Comparison of ENCODE assay signal across 31 mouse cellular contexts in genomic region chr3:152179285-152179684, GRCm38 (mm10). TPM values are rescaled to one million over a fixed set of nuclear protein-coding genes. Genes with fewer than 3 reads are reported as not detected.
A peak's percentile ranks its signal among the peaks of the same experiment; 100 is the strongest.
DNase-seq lines count a peak whose midpoint lies in the region; ATAC-seq and TF ChIP-seq lines count a peak whose summit lies in the region.
"Had no signal": no experiment of that assay in that cellular context is flagged by ENCODE, and none has a peak within 500 bp of the region (broad histone marks: within the 10 kb centered on the region; RNA-seq: fewer than 3 reads in every experiment).

No protein-coding gene starts in this region.

- H3K4me2 ChIP-seq in kidney, embryonic 16.5 days (replicated peaks; ENCODE audit: low read depth, low read length), result no peak overlapping the region
- H3K4me2 ChIP-seq in intestine, embryonic 14.5 days (ENCODE audit: low read length), result no peak overlapping the region
- H3K4me2 ChIP-seq in intestine, postnatal 0 days (replicated peaks; ENCODE audit: low read depth), result no peak overlapping the region; the same call in 1 of the 2 replicates
- no peak overlapping the region for H3K4me2 ChIP-seq in limb, embryonic 14.5 days (replicated peaks; ENCODE audit: low read depth, low read length, severe bottlenecking)
- H3K4me2 ChIP-seq: heart, embryonic 15.5 days; lung, embryonic 15.5 days; midbrain, embryonic 12.5 days; neural tube, embryonic 13.5 days had no signal

- H3K27ac ChIP-seq in kidney, embryonic 16.5 days (ENCODE audit: low read length), result no peak overlapping the region
- H3K27ac ChIP-seq in intestine, embryonic 14.5 days (ENCODE audit: low read depth), result no peak overlapping the region
- H3K27ac ChIP-seq in intestine, postnatal 0 days (ENCODE audit: low read depth, low read length), result no peak overlapping the region
- H3K27ac ChIP-seq in limb, embryonic 14.5 days (replicated peaks; ENCODE audit: low read depth, low read length), result no peak overlapping the region
- H3K27ac ChIP-seq: heart, embryonic 10.5 days; heart, embryonic 15.5 days; layer of hippocampus, adult 2 months; lung, embryonic 15.5 days; midbrain, embryonic 12.5 days; neural tube, embryonic 13.5 days had no signal

- ATAC-seq in kidney, embryonic 16.5 days (ENCODE audit: low FRiP score, low TSS enrichment), result peak; percentile 50; the same call in 1 of the 2 replicates
- ATAC-seq in intestine, embryonic 14.5 days (replicated peaks; ENCODE audit: low FRiP score, low TSS enrichment, low read depth), result peak; percentile 75
- ATAC-seq in intestine, postnatal 0 days, result peak; percentile 85
- ATAC-seq in limb, embryonic 14.5 days (ENCODE audit: low FRiP score, low read depth), result peak; percentile 75
- no peak for ATAC-seq in inflammation-experienced regulatory T-cells, adult 6 months
- ATAC-seq: CD4-positive, CD25-positive, alpha-beta regulatory T cell, adult 4 months; forebrain, embryonic 16.5 days; hindbrain, embryonic 16.5 days had no signal

- H3K27me3 ChIP-seq in kidney, embryonic 16.5 days (ENCODE audit: insufficient read depth, low read length), result no peaks in the 10 kb centered on the region
- no peaks in the 10 kb centered on the region for H3K27me3 ChIP-seq in intestine, embryonic 14.5 days (replicated peaks; ENCODE audit: control insufficient read depth, insufficient read depth, low read length)
- H3K27me3 ChIP-seq in intestine, postnatal 0 days (replicated peaks; ENCODE audit: control insufficient read depth, insufficient read depth, low read length), result no peaks in the 10 kb centered on the region
- H3K27me3 ChIP-seq in limb, embryonic 14.5 days (ENCODE audit: control insufficient read depth, insufficient read depth, low read length), result no peaks in the 10 kb centered on the region
- H3K27me3 ChIP-seq: heart, embryonic 15.5 days; lung, embryonic 15.5 days; megakaryocyte, embryonic 14.5 days; midbrain, embryonic 12.5 days; neural tube, embryonic 13.5 days had no signal

- peaks cover 4% of the 10 kb centered on the region; the same call in 1 of the 2 replicates for H3K4me1 ChIP-seq in kidney, embryonic 16.5 days (ENCODE audit: insufficient read depth, low read length)
- H3K4me1 ChIP-seq in intestine, embryonic 14.5 days (replicated peaks; ENCODE audit: control insufficient read depth, insufficient read depth, low read length), result no peaks in the 10 kb centered on the region
- 0 out of 2 replicates have a peak, but pooled peaks cover 5% of the 10 kb centered on the region for H3K4me1 ChIP-seq in intestine, postnatal 0 days (replicated peaks; ENCODE audit: control insufficient read depth, insufficient read depth, low read length)
- 0 out of 2 replicates have a peak, but pooled peaks cover 5% of the 10 kb centered on the region for H3K4me1 ChIP-seq in limb, embryonic 14.5 days (ENCODE audit: control insufficient read depth, insufficient read depth, low read length)
- H3K4me1 ChIP-seq: heart, embryonic 15.5 days; lung, embryonic 15.5 days; midbrain, embryonic 12.5 days; neural tube, embryonic 13.5 days had no signal

- WGBS in kidney, embryonic 16.5 days, result 17% methylated on average over 1 of the region's 1 CpGs
- WGBS in intestine, embryonic 14.5 days, result 17% methylated on average over 1 of the region's 1 CpGs
- WGBS in intestine, postnatal 0 days, result 13% methylated on average over 1 of the region's 1 CpGs
- whole genome bisulfite sequencing in limb, embryonic 14.5 days, result 0% methylated on average over 1 of the region's 1 CpGs

- no peak for DNase-seq in kidney, postnatal 14 days
- DNase-seq in intestine, embryonic 14.5 days (ENCODE audit: low spot score), result no peak
- no peak for DNase-seq in limb, embryonic 14.5 days (ENCODE audit: low spot score)
- no peak for DNase-seq in embryo, embryonic 10 days (ENCODE audit: low spot score)
- DNase-seq: adrenal gland, postnatal 14 days; cerebellum, adult 18-20 months; cerebellum, postnatal 10 days; gastrocnemius, postnatal 10 days; kidney, adult 8-10 months; kidney, postnatal 36 days; liver; lung, postnatal 4 days; retina, postnatal 1 day; right cerebral cortex, postnatal 14 days; thymus, adult 2 months; thymus, postnatal 36 days had no signal

- no peak overlapping the region for H3K9ac ChIP-seq in kidney, embryonic 16.5 days (replicated peaks; ENCODE audit: low read length)
- H3K9ac ChIP-seq in intestine, embryonic 14.5 days (ENCODE audit: low read length), result no peak overlapping the region
- no peak overlapping the region for H3K9ac ChIP-seq in intestine, postnatal 0 days (ENCODE audit: low read depth, low read length)
- 0 out of 2 replicates have a peak overlapping the region, but pooled peaks have one; percentile 14 for H3K9ac ChIP-seq in limb, embryonic 14.5 days (ENCODE audit: low read depth, low read length, severe bottlenecking)
- H3K9ac ChIP-seq: heart, embryonic 15.5 days; lung, embryonic 15.5 days; midbrain, embryonic 12.5 days; neural tube, embryonic 13.5 days had no signal

- H3K9me3 ChIP-seq in kidney, embryonic 16.5 days (ENCODE audit: low read length), result no peaks in the 10 kb centered on the region
- 0 out of 2 replicates have a peak, but pooled peaks cover 3% of the 10 kb centered on the region for H3K9me3 ChIP-seq in intestine, embryonic 14.5 days (ENCODE audit: control insufficient read depth, low read length)
- H3K9me3 ChIP-seq in intestine, postnatal 0 days (ENCODE audit: control insufficient read depth), result no peaks in the 10 kb centered on the region
- H3K9me3 ChIP-seq in limb, embryonic 14.5 days (ENCODE audit: control insufficient read depth, low read length), result no peaks in the 10 kb centered on the region
- H3K9me3 ChIP-seq: heart, embryonic 10.5 days; heart, embryonic 15.5 days; lung, embryonic 15.5 days; midbrain, embryonic 12.5 days; neural tube, embryonic 13.5 days had no signal

- TF ChIP-seq CTCF in intestine, postnatal 0 days (IDR thresholded peaks at IDR 0.05; ENCODE audit: low read depth), result no peak

- no peak for TF ChIP-seq POLR2A in limb, embryonic 14.5 days (IDR thresholded peaks at IDR 0.05; ENCODE audit: borderline replicate concordance, extremely low read depth, insufficient read depth, insufficient read length)

- no peak overlapping the region for H3K4me3 ChIP-seq in kidney, embryonic 16.5 days (ENCODE audit: low read length)
- no peak overlapping the region for H3K4me3 ChIP-seq in intestine, embryonic 14.5 days (ENCODE audit: low read depth, low read length)
- H3K4me3 ChIP-seq in intestine, postnatal 0 days (ENCODE audit: low read depth, low read length), result no peak overlapping the region
- H3K4me3 ChIP-seq in limb, embryonic 14.5 days (replicated peaks; ENCODE audit: low read length), result no peak overlapping the region
- H3K4me3 ChIP-seq: erythroblast, embryonic 14.5 days; heart, embryonic 10.5 days; heart, embryonic 15.5 days; layer of hippocampus, adult 2 months; lung, embryonic 15.5 days; megakaryocyte, embryonic 14.5 days; midbrain, embryonic 12.5 days; myocyte; neural tube, embryonic 13.5 days had no signal

- peaks cover 7% of the 10 kb centered on the region; the same call in 1 of the 2 replicates for H3K36me3 ChIP-seq in kidney, embryonic 16.5 days (ENCODE audit: insufficient read depth, low read length)
- H3K36me3 ChIP-seq in intestine, embryonic 14.5 days (ENCODE audit: control insufficient read depth, insufficient read depth, low read length), result peaks cover 13% of the 10 kb centered on the region
- H3K36me3 ChIP-seq in intestine, postnatal 0 days (ENCODE audit: control insufficient read depth, insufficient read depth), result peaks cover 7% of the 10 kb centered on the region; the same call in 1 of the 2 replicates
- H3K36me3 ChIP-seq in limb, embryonic 14.5 days (ENCODE audit: control insufficient read depth, insufficient read depth, low read length), result peaks cover 14% of the 10 kb centered on the region
- H3K36me3 ChIP-seq: midbrain, embryonic 12.5 days had no signal

RNA-seq across cellular contexts. Expression of gene Gipc2, which starts 13.3 kb away (rescaled TPM):
- polyA plus RNA-seq in kidney, embryonic 16.5 days (2015; fragmentation: Nextera tagmentation; extraction: Ambion mirVana), result 43.7 and 45.7 TPM in 2 replicates
- 96.5 and 103 TPM in 2 replicates for polyA plus RNA-seq in intestine, embryonic 14.5 days (2014; fragmentation: Nextera tagmentation; extraction: Ambion mirVana)
- polyA plus RNA-seq in intestine, postnatal 0 days (2015; fragmentation: Nextera tagmentation; extraction: Ambion mirVana), result 222 and 243 TPM in 2 replicates
- polyA plus RNA-seq in limb, embryonic 14.5 days (2012; rRNA removed), result 0.79 and 2.6 TPM in 2 replicates
- polyA plus RNA-seq in limb, embryonic 14.5 days (2014; fragmentation: Nextera tagmentation; extraction: Ambion mirVana), result 2.9 and 4.3 TPM in 2 replicates
- polyA plus RNA-seq in inflammation-experienced regulatory T-cells, adult 6 months (2017; shearing (Covaris generic)), result not detected
- polyA plus RNA-seq: CD4-positive, CD25-positive, alpha-beta regulatory T cell, adult 4 months; erythroblast, embryonic 14.5 days had no signal

RNA-seq across cellular contexts. Expression of gene Dnajb4, which starts 30.8 kb away (rescaled TPM):
- 34.1 and 34.2 TPM in 2 replicates for polyA plus RNA-seq in kidney, embryonic 16.5 days (2015; fragmentation: Nextera tagmentation; extraction: Ambion mirVana)
- 24.1 and 25.9 TPM in 2 replicates for polyA plus RNA-seq in intestine, embryonic 14.5 days (2014; fragmentation: Nextera tagmentation; extraction: Ambion mirVana)
- 17.9 and 20.4 TPM in 2 replicates for polyA plus RNA-seq in intestine, postnatal 0 days (2015; fragmentation: Nextera tagmentation; extraction: Ambion mirVana)
- 15.3 and 19.2 TPM in 2 replicates for polyA plus RNA-seq in limb, embryonic 14.5 days (2012; rRNA removed)
- 31.6 and 32.9 TPM in 2 replicates for polyA plus RNA-seq in limb, embryonic 14.5 days (2014; fragmentation: Nextera tagmentation; extraction: Ambion mirVana)
- 1 to 10 TPM; 4.6 to 6.1 (median 5.8) TPM for polyA plus RNA-seq in inflammation-experienced regulatory T-cells, adult 6 months (2017; shearing (Covaris generic))

RNA-seq across cellular contexts. Expression of gene Fubp1, which starts 30.9 kb away (rescaled TPM):
- 258 and 286 TPM in 2 replicates for polyA plus RNA-seq in kidney, embryonic 16.5 days (2015; fragmentation: Nextera tagmentation; extraction: Ambion mirVana)
- polyA plus RNA-seq in intestine, embryonic 14.5 days (2014; fragmentation: Nextera tagmentation; extraction: Ambion mirVana), result 228 and 242 TPM in 2 replicates
- 60.6 and 64.8 TPM in 2 replicates for polyA plus RNA-seq in intestine, postnatal 0 days (2015; fragmentation: Nextera tagmentation; extraction: Ambion mirVana)
- polyA plus RNA-seq in limb, embryonic 14.5 days (2012; rRNA removed), result 206 and 232 TPM in 2 replicates
- polyA plus RNA-seq in limb, embryonic 14.5 days (2014; fragmentation: Nextera tagmentation; extraction: Ambion mirVana), result 223 and 243 TPM in 2 replicates
- polyA plus RNA-seq in inflammation-experienced regulatory T-cells, adult 6 months (2017; shearing (Covaris generic)), result 100 to 1,000 TPM; 197 to 282 (median 262) TPM
